Mouse (Mus musculus) C2C12 (cell line): ENCODE data around the gene Klhl3.

Experiments
- CTCF ChIP-seq: IDR thresholded peaks from one replicate; pipeline ENCODE4 v1.5.1; 2011; ENCODE audit not compliant: control insufficient read depth, insufficient read depth, insufficient read length
- USF1 ChIP-seq: IDR thresholded peaks from one replicate; pipeline ENCODE4 v1.6.1; 2011; ENCODE audit warnings: low read depth, mild to moderate bottlenecking, control low read depth, moderate library complexity

DNA sequence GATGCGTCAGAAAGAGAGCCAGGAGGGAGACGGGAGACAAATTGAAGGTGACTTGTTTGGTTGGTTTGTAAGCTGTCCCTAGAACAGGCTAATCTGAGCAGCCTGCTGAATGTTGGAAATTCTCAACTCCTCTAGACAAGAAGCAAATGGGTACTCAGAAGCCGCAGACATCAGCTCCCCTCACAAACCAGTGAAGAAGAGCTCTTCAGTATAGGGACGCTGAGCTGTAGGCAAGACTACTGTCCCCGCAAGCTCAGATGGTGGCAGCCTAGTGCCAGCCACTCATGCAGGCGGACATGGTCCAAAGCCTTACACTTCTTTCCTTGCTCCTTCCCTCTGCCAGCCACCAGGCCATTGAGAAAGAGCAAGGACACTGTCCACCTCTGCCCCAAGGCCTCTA, 2.1 kb downstream of the Klhl3 start:
- TF ChIP-seq CTCF: no peak
- TF ChIP-seq USF1: no peak
